Mouse (Mus musculus): Measurements from ENCODE around the gene Sh2d1b2.
"Not testable (repeated sequence)": the region's sequence is repeated elsewhere in the genome, so short reads cannot be mapped to it uniquely, and the experiment has no call there.

Gene Sh2d1b2

GRCm38 (mm10) chr1:170232688-170233087 lies at the start of gene Sh2d1b2:
TSS of gene Sh2d1b2 (plus strand) at chr1:170232749.
- not testable (repeated sequence) for DNase-seq (ENCODE audit: low spot score)

GRCm38 (mm10) chr1:170185137-170185536 lies 47.4 kb upstream of the Sh2d1b2 start:
- DNase-seq (ENCODE audit: low spot score), result no peak

GRCm38 (mm10) chr1:170186531-170186930 lies 46.0 kb upstream of the Sh2d1b2 start:
- DNase-seq (ENCODE audit: low spot score), result no peak

- DNase-seq (ENCODE audit: low spot score), result peak; percentile 44
Observed at GRCm38 (mm10) chr1:170188601-170189000, 43.9 kb upstream of the Sh2d1b2 start.

GRCm38 (mm10) chr1:170190225-170190624 lies 42.3 kb upstream of the Sh2d1b2 start:
- DNase-seq (ENCODE audit: low spot score), result no peak

GRCm38 (mm10) chr1:170191925-170192324 lies 40.6 kb upstream of the Sh2d1b2 start:
- no peak for DNase-seq (ENCODE audit: low spot score)

GRCm38 (mm10) chr1:170196211-170196610 lies 36.3 kb upstream of the Sh2d1b2 start:
- DNase-seq (ENCODE audit: low spot score), result no peak

- no peak for DNase-seq (ENCODE audit: low spot score)
Observed at GRCm38 (mm10) chr1:170200379-170200778, 32.2 kb upstream of the Sh2d1b2 start.

- DNase-seq (ENCODE audit: low spot score), result no peak
Observed at GRCm38 (mm10) chr1:170206395-170206794, 26.2 kb upstream of the Sh2d1b2 start.

GRCm38 (mm10) chr1:170213181-170213879 lies 19.2 kb upstream of the Sh2d1b2 start:
- no peak for DNase-seq (ENCODE audit: low spot score)

- no peak for DNase-seq (ENCODE audit: low spot score)
Observed at GRCm38 (mm10) chr1:170214383-170214756, 18.2 kb upstream of the Sh2d1b2 start.

GRCm38 (mm10) chr1:170214757-170215522 lies 17.6 kb upstream of the Sh2d1b2 start, which contains the start of gene Uhmk1:
TSS of gene Uhmk1 (minus strand) at chr1:170215397.
- DNase-seq (ENCODE audit: low spot score), result peak; percentile 93

- no peak for DNase-seq (ENCODE audit: low spot score)
Observed at GRCm38 (mm10) chr1:170215590-170215989, 17.0 kb upstream of the Sh2d1b2 start.

GRCm38 (mm10) chr1:170218091-170218884 lies 14.3 kb upstream of the Sh2d1b2 start:
- DNase-seq (ENCODE audit: low spot score), result no peak

- no peak for DNase-seq (ENCODE audit: low spot score)
Observed at GRCm38 (mm10) chr1:170220351-170220750, 12.2 kb upstream of the Sh2d1b2 start.

GRCm38 (mm10) chr1:170223276-170223675 lies 9.3 kb upstream of the Sh2d1b2 start:
- no peak for DNase-seq (ENCODE audit: low spot score)

- no peak for DNase-seq (ENCODE audit: low spot score)
Observed at GRCm38 (mm10) chr1:170245016-170245415, 12.5 kb downstream of the Sh2d1b2 start.

- no peak for DNase-seq (ENCODE audit: low spot score)
Observed at GRCm38 (mm10) chr1:170254893-170255559, 22.5 kb downstream of the Sh2d1b2 start.

GRCm38 (mm10) chr1:170255560-170255910 lies 23.0 kb downstream of the Sh2d1b2 start:
- peak; percentile 83 for DNase-seq (ENCODE audit: low spot score)

- DNase-seq (ENCODE audit: low spot score), result no peak
Observed at GRCm38 (mm10) chr1:170270281-170270680, 37.7 kb downstream of the Sh2d1b2 start.

- no peak for DNase-seq (ENCODE audit: low spot score)
Observed at GRCm38 (mm10) chr1:170270696-170271095, 38.1 kb downstream of the Sh2d1b2 start.

- DNase-seq (ENCODE audit: low spot score), result no peak
Observed at GRCm38 (mm10) chr1:170273252-170273651, 40.7 kb downstream of the Sh2d1b2 start.

Measured in testis, postnatal 10 days (tissue).